Mouse (Mus musculus): ENCODE results near the gene Gja5.
"Not testable (repeated sequence)": the region's sequence is repeated elsewhere in the genome, so short reads cannot be mapped to it uniquely, and the experiment has no call there.

Gene Gja5

DNA sequence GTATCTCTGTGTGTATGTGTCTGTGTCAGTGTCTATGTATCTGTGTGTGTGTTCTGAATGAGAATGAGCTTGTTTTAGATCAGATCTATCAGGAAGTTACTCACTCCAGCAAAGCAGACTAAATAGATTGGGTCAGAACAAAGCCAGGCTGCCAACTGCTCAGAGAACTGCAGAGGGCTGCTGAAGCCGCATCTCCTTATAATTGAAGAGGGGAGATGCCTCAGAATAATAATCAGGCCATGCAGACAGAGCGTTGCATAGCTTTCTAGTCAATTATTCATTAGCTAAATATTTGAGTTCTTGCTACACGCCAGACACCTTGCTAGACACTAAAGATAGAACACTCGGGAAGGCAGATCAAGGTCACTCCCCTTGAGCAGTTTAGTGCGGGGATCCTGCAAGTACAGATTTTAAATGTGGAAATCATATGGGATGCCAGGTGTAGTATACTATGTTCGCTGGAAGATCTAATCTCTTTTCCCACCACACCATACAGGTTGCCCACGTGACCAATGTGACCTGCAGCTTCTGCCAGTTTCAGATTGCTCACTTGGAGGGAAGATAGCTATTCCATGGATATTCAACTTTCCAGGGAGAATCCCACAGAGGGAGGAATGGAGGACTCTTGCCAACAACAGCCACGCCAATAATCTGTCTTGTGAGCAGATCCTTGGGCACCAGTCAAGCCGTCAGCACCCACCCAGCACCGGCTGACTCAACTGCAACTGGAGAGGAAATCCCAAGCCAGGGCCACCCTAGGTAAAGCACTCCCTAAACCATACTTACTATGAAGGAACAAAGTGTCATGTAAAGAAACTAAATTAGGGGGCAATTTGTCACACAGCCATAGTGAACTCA is 196.5 kb downstream of the Gja5 start:
- no peak for DNase-seq (ENCODE audit: low spot score in 2 of 2)

DNA sequence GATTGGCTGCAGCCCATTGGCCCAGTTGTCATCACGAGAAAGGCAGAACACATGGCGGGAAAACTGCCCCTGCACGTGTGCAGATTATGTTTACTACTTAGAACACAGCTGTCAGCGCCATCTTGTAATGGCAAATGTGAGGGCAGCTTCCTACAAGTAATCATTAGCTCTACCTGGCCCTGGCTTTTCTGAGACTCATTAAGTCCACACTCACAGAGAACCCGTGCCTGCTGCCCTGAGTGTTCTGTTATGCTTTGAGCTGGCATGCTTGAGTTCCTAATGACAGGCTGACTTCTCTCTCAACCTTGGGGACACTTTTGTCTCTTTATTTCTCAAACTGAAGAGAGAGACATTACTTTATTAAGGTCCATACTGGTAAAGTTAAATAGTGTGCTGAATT is 199.5 kb downstream of the Gja5 start:
- not testable (repeated sequence) for DNase-seq (ENCODE audit: low spot score in 2 of 2)

GRCm38 (mm10) chr3:97104696-97105430 is 200.4 kb downstream of the Gja5 start:
- DNase-seq (ENCODE audit: low spot score in 2 of 2): no peak

- DNase-seq (ENCODE audit: low spot score in 2 of 2): no peak
Measured at GRCm38 (mm10) chr3:97117511-97117910, 213.0 kb downstream of the Gja5 start.

DNA sequence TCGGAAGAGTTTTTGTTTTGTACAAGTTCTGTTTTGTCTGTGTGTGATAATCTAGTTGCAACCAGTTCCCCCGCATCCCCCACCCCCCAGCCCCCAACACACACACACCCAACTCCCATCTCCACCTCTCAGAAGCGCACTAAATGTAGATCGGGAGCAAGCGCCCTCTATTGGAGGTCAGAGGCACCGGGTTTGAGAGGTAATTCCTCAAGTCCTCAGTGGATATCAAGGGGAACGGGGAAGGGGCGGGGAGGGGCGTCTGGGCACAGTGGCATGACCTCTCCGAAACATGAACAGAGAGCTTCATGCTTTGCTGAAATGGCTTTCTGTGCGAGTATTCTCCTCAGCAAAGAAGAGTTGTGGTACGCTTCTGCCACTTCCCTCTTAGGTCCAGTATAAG is 213.8 kb downstream of the Gja5 start:
- DNase-seq (ENCODE audit: low spot score in 2 of 2): no peak

GRCm38 (mm10) chr3:97124193-97124592 is 219.7 kb downstream of the Gja5 start:
- peak; percentile 72 to 77 for DNase-seq (ENCODE audit: low spot score in 2 of 2)
